Mouse (Mus musculus): Measurements from ENCODE around the gene Sdsl.

DNA sequence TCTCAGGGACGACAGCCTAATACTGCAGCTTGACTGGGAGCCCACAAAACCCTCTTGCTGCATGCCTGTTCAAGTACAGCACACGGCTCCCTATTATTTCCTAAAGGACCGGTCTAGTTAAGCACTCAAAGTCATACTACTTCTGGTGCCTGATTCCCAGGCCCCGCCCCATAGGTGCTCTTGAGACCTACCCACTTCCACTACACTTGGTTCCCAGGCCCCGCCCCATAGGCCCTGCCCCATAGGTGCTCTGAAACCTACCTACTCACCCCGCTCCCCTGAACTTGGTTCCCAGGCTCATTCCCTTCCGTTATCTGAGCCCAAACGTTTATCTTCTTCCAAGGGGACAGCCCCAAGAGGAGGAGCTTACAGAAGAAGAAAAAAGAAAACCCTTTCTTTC is 15.2 kb upstream of the Sdsl start:
- TF ChIP-seq CTCF (IDR thresholded peaks at IDR 0.05; ENCODE audit: low read depth) = no peak
- no peak for TF ChIP-seq EP300 (IDR thresholded peaks at IDR 0.05; ENCODE audit: low read depth)
